Comparison of ENCODE assay signal across 27 mouse cellular contexts in genomic region chr6:49701453-49701852, GRCm38 (mm10).
DNase-seq lines count a peak whose midpoint lies in the region; ATAC-seq lines count a peak whose summit lies in the region.
"Had no signal": no experiment of that assay in that cellular context is flagged by ENCODE, and none has a peak within 500 bp of the region (broad histone marks: within the 10 kb centered on the region; RNA-seq: fewer than 3 reads in every experiment).

No protein-coding gene starts in this region.

- peak; percentile 8 for DNase-seq in CD4-positive helper T cell, adult 2 months (ENCODE audit: low read depth, low spot score)
- no peak for DNase-seq in hindbrain, embryonic 11.5 days (ENCODE audit: low spot score)
- DNase-seq in layer of hippocampus, adult 18-20 months (ENCODE audit: low spot score in 2 of 2), result no peak
- no peak for DNase-seq in testis, postnatal 10 days (ENCODE audit: low spot score)
- DNase-seq: adrenal gland, adult 2 months; adrenal gland, postnatal 10 days; adrenal gland, postnatal 25 days; B cell, adult 2 months; cerebellum, adult 11 months; cerebellum, adult 18-20 months; cerebellum, adult 8-10 months; cerebellum, adult 9-11 months; cerebellum, postnatal 14 days; cerebellum, postnatal 36 days; embryo, embryonic 11 days had no signal

- peak; percentile 62 for ATAC-seq in CD4-positive, CD25-positive, alpha-beta regulatory T cell, adult 4 months
- ATAC-seq in activated CD4-positive, CD25-positive, alpha-beta regulatory T cell, adult 4 months, result peak; percentile 19
- ATAC-seq in inflammation-experienced regulatory T-cells, adult 6 months, result peak; percentile 41
- ATAC-seq in hindbrain, embryonic 11.5 days (ENCODE audit: low FRiP score), result no peak
- ATAC-seq: forebrain, embryonic 14.5 days; forebrain, embryonic 16.5 days; Patski had no signal

- no peak overlapping the region for H3K4me3 ChIP-seq in hindbrain, embryonic 11.5 days (ENCODE audit: low read depth, low read length)
- H3K4me3 ChIP-seq: embryonic facial prominence, embryonic 13.5 days; embryonic facial prominence, embryonic 15.5 days; erythroblast, embryonic 14.5 days; forebrain, embryonic 10.5 days; forebrain, embryonic 12.5 days had no signal

- H3K9me3 ChIP-seq in hindbrain, embryonic 11.5 days (ENCODE audit: control insufficient read depth, low read length), result no peaks in the 10 kb centered on the region
- H3K9me3 ChIP-seq: embryonic facial prominence, embryonic 13.5 days; embryonic facial prominence, embryonic 15.5 days; forebrain, embryonic 10.5 days; forebrain, embryonic 12.5 days; G1E had no signal

- no peaks in the 10 kb centered on the region for H3K27me3 ChIP-seq in hindbrain, embryonic 11.5 days (ENCODE audit: control insufficient read depth, insufficient read depth, low read length)
- H3K27me3 ChIP-seq: embryonic facial prominence, embryonic 13.5 days; embryonic facial prominence, embryonic 15.5 days; forebrain, embryonic 12.5 days had no signal

- H3K9ac ChIP-seq in hindbrain, embryonic 11.5 days (ENCODE audit: low read depth, low read length), result no peak overlapping the region
- H3K9ac ChIP-seq: embryonic facial prominence, embryonic 13.5 days; embryonic facial prominence, embryonic 15.5 days; forebrain, embryonic 12.5 days had no signal

- no peak overlapping the region for H3K27ac ChIP-seq in hindbrain, embryonic 11.5 days (ENCODE audit: low read depth, low read length)
- H3K27ac ChIP-seq: embryonic facial prominence, embryonic 13.5 days; embryonic facial prominence, embryonic 15.5 days; forebrain, embryonic 10.5 days; forebrain, embryonic 12.5 days had no signal

- no peaks in the 10 kb centered on the region for H3K4me1 ChIP-seq in hindbrain, embryonic 11.5 days (replicated peaks; ENCODE audit: control insufficient read depth, insufficient read depth, low read length)
- H3K4me1 ChIP-seq: embryonic facial prominence, embryonic 13.5 days; embryonic facial prominence, embryonic 15.5 days; forebrain, embryonic 10.5 days; forebrain, embryonic 12.5 days had no signal

- 90% methylated on average over 7 of the region's 7 CpGs for WGBS in hindbrain, embryonic 11.5 days

- no peaks in the 10 kb centered on the region for H3K36me3 ChIP-seq in hindbrain, embryonic 11.5 days (ENCODE audit: control insufficient read depth, insufficient read depth, low read length)
- H3K36me3 ChIP-seq: embryonic facial prominence, embryonic 13.5 days; embryonic facial prominence, embryonic 15.5 days; forebrain, embryonic 10.5 days; forebrain, embryonic 12.5 days; G1E had no signal

- H3K4me2 ChIP-seq in hindbrain, embryonic 11.5 days (replicated peaks; ENCODE audit: low read depth, low read length), result no peak overlapping the region
- H3K4me2 ChIP-seq: embryonic facial prominence, embryonic 13.5 days; embryonic facial prominence, embryonic 15.5 days; forebrain, embryonic 12.5 days had no signal
